Mouse (Mus musculus) midbrain, embryonic 16.5 days (tissue): ENCODE data around the gene Yae1d1. TPM values are rescaled to one million over a fixed set of nuclear protein-coding genes. Genes with fewer than 3 reads are reported as not detected.

Experiments used
- ATAC-seq: fragments of 200-750 bp; cut with Nextera tagmentation; 2 replicates; pipeline ENCODE4 v1.8.0; 2017; ENCODE audit warnings: moderate TSS enrichment
- H3K27ac ChIP-seq: fragments of 300-500 bp; sonication (generic); 2 replicates; pipeline ENCODE4 v1.5.1; 2014; ENCODE audit warnings: mild to moderate bottlenecking, low read length, mixed read lengths
- H3K27me3 ChIP-seq: fragments of 300-500 bp; sonication (generic); 2 replicates; pipeline ENCODE4 v1.6.1; 2014; ENCODE audit warnings: low read depth, low read length, mixed read lengths; ENCODE audit not compliant: control insufficient read depth, insufficient read depth
- H3K36me3 ChIP-seq: fragments of 300-500 bp; sonication (generic); 2 replicates; pipeline ENCODE4 v1.6.1; 2014; ENCODE audit warnings: mild to moderate bottlenecking, low read length, moderate library complexity, mixed read lengths; ENCODE audit not compliant: control insufficient read depth, insufficient read depth
- H3K4me1 ChIP-seq: fragments of 300-500 bp; sonication (generic); 2 replicates; pipeline ENCODE4 v1.6.1; 2014; ENCODE audit warnings: mild to moderate bottlenecking, low read length, mixed read lengths; ENCODE audit not compliant: control insufficient read depth, insufficient read depth
- H3K4me2 ChIP-seq: fragments of 300-500 bp; sonication (generic); 2 replicates; pipeline ENCODE4 v1.6.1; 2014; ENCODE audit warnings: mild to moderate bottlenecking, low read length, mixed read lengths
- H3K4me3 ChIP-seq: fragments of 300-500 bp; sonication (generic); 2 replicates; pipeline ENCODE4 v1.5.1; 2014; ENCODE audit warnings: low read depth, mild to moderate bottlenecking, low read length, moderate library complexity, mixed read lengths
- H3K9ac ChIP-seq: fragments of 300-500 bp; sonication (generic); 2 replicates; pipeline ENCODE4 v1.6.1; 2014; ENCODE audit warnings: low read depth, low read length, mixed read lengths
- H3K9me3 ChIP-seq: fragments of 300-500 bp; sonication (generic); replicated peaks from 2 replicates; pipeline ENCODE4 v1.6.1; 2014; ENCODE audit warnings: mild to moderate bottlenecking, low read length, mixed read lengths; ENCODE audit not compliant: control insufficient read depth, poor library complexity, severe bottlenecking
- WGBS: fragments of 180-500 bp; shearing (Covaris S2); extraction: QIAGEN DNeasy Blood & Tissue Kit; methylation state at CpG from one replicate; pipeline ENCODE4 v1.1.7; 2014; 5-methylcytosine and 5-hydroxymethylcytosine counted together
- polyA plus RNA-seq: library from polyadenylated mRNA; unstranded; fragments of >200 nt; fragmentation: Nextera tagmentation; extraction: Ambion mirVana; gene quantifications from 2 replicates; pipeline ENCODE4 v1.2.1, GENCODE M21; 2015

Yae1d1 gene
- 78.8 and 82.6 TPM in 2 replicates for polyA plus RNA-seq

DNA sequence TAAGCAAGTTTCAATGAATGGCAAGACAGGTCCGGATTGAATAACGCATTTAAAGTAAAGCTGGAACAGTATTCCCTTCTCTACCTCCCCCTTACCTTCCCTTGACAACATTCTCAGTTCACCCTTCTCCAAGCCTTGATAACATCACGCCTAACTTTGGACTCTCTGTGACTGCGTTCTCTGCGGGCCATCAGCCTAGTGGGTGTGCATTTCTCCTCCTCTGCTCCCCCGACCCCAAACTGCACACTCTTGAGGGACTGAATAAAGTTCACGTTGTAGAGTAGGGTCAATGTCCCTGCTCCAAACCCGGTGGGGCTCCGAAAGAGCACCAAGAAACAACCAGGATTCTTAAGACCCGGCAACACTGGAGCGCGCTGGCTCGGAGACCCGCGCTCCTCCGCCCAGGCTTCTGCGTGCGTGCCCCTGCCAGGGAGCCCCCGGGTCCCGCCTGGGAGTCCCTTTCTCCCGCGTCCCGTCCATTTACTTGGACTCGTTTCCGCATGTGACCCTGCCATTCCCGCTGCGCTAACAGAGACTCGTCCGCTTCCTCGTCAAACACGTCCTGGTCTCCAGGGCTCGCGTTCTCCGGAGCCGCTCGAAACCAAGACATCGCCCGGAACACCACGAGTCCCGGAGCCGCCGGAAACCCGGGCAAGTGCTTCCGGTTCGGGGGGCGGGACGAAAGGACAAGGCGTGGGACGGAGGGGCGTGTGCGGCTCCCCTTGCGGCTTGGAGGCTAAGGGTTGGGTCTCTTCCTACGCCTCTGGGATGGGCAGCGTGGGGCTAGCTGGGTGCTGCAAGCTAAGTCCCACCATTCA, at the start of gene Yae1d1:
Gene Yae1d1 (minus strand): TSS at position 653 of the 818 bp plus-strand sequence.
- Histone ChIP-seq H3K4me1 (peaks cover 7% of the 10 kb centered on the region), H3K36me3 (no peaks in the 10 kb centered on the region), H3K9ac (peak within 1 kb of the TSS; percentile 81), H3K4me2 (peak within 1 kb of the TSS; percentile 86), H3K27ac (peak within 1 kb of the TSS; percentile 81), H3K4me3 (peak within 1 kb of the TSS; percentile 87), H3K27me3 (no peaks in the 10 kb centered on the region), H3K9me3 (no peaks in the 10 kb centered on the region)
- peak; percentile 100 for ATAC-seq
- under 1% methylated on average over 53 of the region's 54 CpGs for WGBS

DNA sequence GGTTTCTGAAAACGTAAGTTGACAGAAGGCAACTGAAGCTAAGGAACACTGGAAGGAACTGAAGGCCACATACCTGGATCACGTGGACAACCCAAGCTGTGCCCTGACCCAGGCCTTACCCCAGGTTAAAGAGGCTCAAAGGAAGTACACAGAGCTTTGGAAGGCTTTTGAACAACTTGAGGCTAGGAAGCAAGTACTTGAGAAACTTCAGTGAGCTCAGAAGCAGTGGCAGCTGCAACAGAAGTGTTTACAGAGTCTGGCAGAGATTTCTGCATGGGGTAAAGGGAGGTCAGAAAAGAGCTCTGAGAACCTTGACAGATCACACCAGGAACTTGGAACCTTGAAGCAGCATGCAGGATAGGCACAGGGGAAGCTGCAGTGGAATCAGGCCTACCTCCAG, 45.7 kb upstream of the Yae1d1 start:
- Histone ChIP-seq H3K4me2 (no peak overlapping the region), H3K27me3 (no peaks in the 10 kb centered on the region), H3K9ac (no peak overlapping the region), H3K36me3 (no peaks in the 10 kb centered on the region), H3K27ac (no peak overlapping the region), H3K4me1 (no peaks in the 10 kb centered on the region), H3K4me3 (no peak overlapping the region), H3K9me3 (no peaks in the 10 kb centered on the region)
- WGBS, result 71% methylated on average over 2 of the region's 2 CpGs
- ATAC-seq, result no peak

DNA sequence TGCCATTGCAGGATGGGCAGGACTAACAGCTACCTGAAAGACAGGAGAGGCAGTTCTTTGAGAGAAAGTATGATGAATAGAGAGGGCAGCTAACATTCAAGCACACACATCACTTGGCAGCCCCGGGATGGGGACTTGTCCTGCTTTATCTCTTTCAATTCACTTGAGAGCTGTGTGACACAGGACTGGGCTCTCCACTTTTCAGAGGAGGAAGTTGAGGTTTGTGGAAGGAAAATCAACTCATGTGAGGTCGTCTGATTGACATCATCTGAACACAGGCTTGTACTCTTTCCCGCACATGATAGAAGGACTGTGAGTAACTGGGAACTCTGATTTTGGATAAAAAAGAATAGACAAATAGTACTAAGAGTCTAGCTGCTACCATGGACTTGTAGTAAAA, 23.5 kb upstream of the Yae1d1 start:
- 82% methylated on average over 3 of the region's 3 CpGs for WGBS
- no peak for ATAC-seq
- Histone ChIP-seq H3K36me3 (no peaks in the 10 kb centered on the region), H3K4me1 (no peaks in the 10 kb centered on the region), H3K4me3 (no peak overlapping the region), H3K9ac (no peak overlapping the region), H3K9me3 (no peaks in the 10 kb centered on the region), H3K4me2 (no peak overlapping the region), H3K27me3 (no peaks in the 10 kb centered on the region), H3K27ac (no peak overlapping the region)

DNA sequence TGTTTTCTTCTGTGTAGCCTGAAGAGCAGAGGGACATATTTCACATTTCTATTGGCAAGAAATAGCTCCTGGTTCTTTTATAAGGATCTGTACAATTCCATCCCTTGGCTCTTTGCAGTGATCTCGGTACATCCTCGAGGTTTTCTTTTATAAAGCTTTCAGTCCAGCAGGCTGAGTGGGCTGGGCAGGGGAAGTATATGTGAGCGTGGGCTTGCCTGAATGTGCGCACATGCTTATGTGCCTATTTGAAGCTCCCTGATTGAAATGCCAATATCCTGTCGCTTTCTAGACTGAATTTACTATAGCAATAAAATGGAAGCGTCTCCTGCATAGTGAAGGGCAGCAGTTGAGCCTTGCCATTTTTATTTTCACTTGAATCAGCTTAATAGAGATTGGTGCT, 20.1 kb upstream of the Yae1d1 start:
- Histone ChIP-seq H3K9ac (no peak overlapping the region), H3K27ac (no peak overlapping the region), H3K4me3 (no peak overlapping the region), H3K36me3 (no peaks in the 10 kb centered on the region), H3K27me3 (no peaks in the 10 kb centered on the region), H3K4me2 (no peak overlapping the region), H3K9me3 (no peaks in the 10 kb centered on the region), H3K4me1 (no peaks in the 10 kb centered on the region)
- no peak for ATAC-seq
- 78% methylated on average over 6 of the region's 6 CpGs for WGBS

DNA sequence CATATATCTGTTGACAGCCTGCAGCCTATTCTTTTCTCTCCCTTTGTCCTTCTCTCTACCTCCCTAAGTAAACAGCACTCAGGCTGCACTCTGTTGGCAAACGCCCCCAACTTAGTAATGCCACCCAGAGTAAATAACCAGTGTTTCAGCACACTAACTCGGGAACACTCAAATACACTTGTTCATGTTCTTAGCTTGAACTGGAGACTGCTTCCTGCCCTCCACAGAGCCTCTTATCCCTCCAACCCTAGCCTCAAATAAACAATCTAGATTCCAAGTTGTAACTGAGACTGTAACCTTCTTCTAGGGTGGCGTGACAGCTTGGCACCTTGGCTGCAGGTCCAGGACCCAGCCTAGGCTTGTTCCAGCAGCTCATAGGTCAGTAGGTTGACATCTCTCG, 17.9 kb upstream of the Yae1d1 start:
- H3K4me3 ChIP-seq, result no peak overlapping the region
- no peaks in the 10 kb centered on the region for H3K9me3 ChIP-seq
- ATAC-seq, result no peak
- no peak overlapping the region for H3K4me2 ChIP-seq
- H3K27ac ChIP-seq, result no peak overlapping the region
- no peaks in the 10 kb centered on the region for H3K36me3 ChIP-seq
- no peaks in the 10 kb centered on the region for H3K4me1 ChIP-seq
- H3K9ac ChIP-seq, result no peak overlapping the region
- no peaks in the 10 kb centered on the region for H3K27me3 ChIP-seq
- 73% methylated on average over 4 of the region's 4 CpGs for WGBS

DNA sequence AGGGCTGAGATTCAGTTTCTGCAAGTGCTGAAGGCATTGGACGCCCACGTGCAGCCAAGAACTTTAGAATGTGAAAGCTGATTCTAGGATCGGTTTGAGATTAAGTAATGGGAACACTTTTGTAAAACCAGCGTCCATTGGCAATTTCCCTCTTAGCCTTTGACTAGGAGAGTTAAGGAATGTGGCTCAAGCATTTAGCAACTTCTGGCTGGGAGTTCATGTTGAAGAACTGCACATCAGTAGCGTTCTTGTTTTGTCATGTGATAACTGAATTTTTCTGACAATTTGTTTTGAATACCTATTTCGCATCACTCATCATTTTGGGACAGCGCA, 332 bp upstream of the Yae1d1 start:
- 37% methylated on average over 7 of the region's 7 CpGs for WGBS
- Histone ChIP-seq H3K4me2 (peak overlapping the region; percentile 86), H3K27me3 (no peaks in the 10 kb centered on the region), H3K9ac (peak overlapping the region; percentile 81), H3K4me1 (peaks cover 7% of the 10 kb centered on the region), H3K9me3 (no peaks in the 10 kb centered on the region), H3K27ac (peak overlapping the region; percentile 81), H3K36me3 (no peaks in the 10 kb centered on the region), H3K4me3 (peak overlapping the region; percentile 87)
- ATAC-seq, result peak; percentile 7; the same call in 1 of the 2 replicates

DNA sequence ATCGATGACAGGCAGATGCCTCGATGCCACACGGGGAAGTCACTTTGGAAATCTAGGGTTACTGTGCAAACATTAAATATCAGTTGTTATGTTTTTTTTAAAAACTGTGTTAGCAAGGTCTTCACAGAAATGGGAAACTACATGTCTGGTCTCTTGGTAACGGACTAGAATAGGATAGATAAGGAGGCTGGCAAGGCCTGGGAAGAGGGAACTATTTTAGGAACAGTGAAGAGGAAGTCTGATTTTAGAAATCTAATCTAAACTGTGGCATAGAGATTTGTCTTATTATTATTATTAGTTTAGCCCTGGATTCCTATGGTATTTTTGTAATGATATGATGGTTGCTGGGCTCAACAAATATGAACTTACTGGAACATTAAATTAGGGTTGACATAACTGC, 1.1 kb downstream of the Yae1d1 start:
- Histone ChIP-seq H3K4me1 (peaks cover 7% of the 10 kb centered on the region), H3K27me3 (no peaks in the 10 kb centered on the region), H3K9ac (no peak overlapping the region), H3K27ac (no peak overlapping the region), H3K4me2 (peak overlapping the region; percentile 86; the same call in 1 of the 2 replicates), H3K9me3 (no peaks in the 10 kb centered on the region), H3K4me3 (no peak overlapping the region), H3K36me3 (peaks cover 6% of the 10 kb centered on the region)
- ATAC-seq, result no peak
- WGBS, result 90% methylated on average over 4 of the region's 4 CpGs

- ATAC-seq, result no peak
- H3K27me3 ChIP-seq, result no peaks in the 10 kb centered on the region
- H3K9me3 ChIP-seq, result no peaks in the 10 kb centered on the region
- no peaks in the 10 kb centered on the region for H3K4me1 ChIP-seq
- no peak overlapping the region for H3K4me3 ChIP-seq
- peaks cover 17% of the 10 kb centered on the region for H3K36me3 ChIP-seq
- H3K9ac ChIP-seq, result no peak overlapping the region
- no peak overlapping the region for H3K4me2 ChIP-seq
- no peak overlapping the region for H3K27ac ChIP-seq
- 46% methylated on average over 4 of the region's 4 CpGs for WGBS
These were observed 10.0 kb downstream of the Yae1d1 start for GRCm38 (mm10) chr13:17983194-17983593.

DNA sequence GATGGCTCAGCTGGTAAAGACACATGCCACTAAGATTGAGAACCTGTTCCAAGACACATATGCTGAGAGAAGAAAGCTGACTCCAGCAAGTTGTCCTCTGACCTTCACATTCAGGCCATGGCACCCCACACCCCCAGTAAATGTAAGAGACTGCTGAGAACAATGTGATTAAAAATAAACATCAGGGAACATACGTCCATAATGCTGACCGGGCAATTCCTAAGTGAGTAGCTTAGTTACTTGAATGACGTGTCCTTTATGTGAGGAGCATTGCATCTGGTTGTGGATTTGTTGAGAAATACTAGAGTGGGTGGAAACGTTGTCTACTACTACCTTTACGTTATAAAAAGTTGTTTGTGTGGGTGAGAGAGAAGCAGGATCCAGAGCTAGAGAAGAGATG, 10.5 kb downstream of the Yae1d1 start:
- 88% methylated on average over 5 of the region's 5 CpGs for WGBS
- no peak overlapping the region for H3K4me3 ChIP-seq
- H3K9me3 ChIP-seq, result no peaks in the 10 kb centered on the region
- no peak overlapping the region for H3K27ac ChIP-seq
- H3K36me3 ChIP-seq, result peaks cover 15% of the 10 kb centered on the region
- no peak overlapping the region for H3K4me2 ChIP-seq
- no peaks in the 10 kb centered on the region for H3K4me1 ChIP-seq
- H3K27me3 ChIP-seq, result no peaks in the 10 kb centered on the region
- no peak for ATAC-seq
- no peak overlapping the region for H3K9ac ChIP-seq
